Mouse (Mus musculus) heart, adult 2 months (tissue): ENCODE data around the gene Ralbp1.

Experiments used
- CTCF ChIP-seq: fragments of 200-600 bp; IDR thresholded peaks from 2 replicates; pipeline ENCODE4 v1.8.1; 2022; ENCODE audit warnings: antibody characterized with exemption, mild to moderate bottlenecking, moderate library complexity
- EP300 ChIP-seq: fragments of 200-500 bp; IDR thresholded peaks from 2 replicates; pipeline ENCODE4 v1.6.1; 2011; ENCODE audit warnings: low read depth, low read length, control low read depth; ENCODE audit not compliant: insufficient read depth
- POLR2A ChIP-seq: fragments of 200-500 bp; IDR thresholded peaks from 2 replicates; pipeline ENCODE4 v1.6.1; 2011; ENCODE audit warnings: mild to moderate bottlenecking, low read depth, low read length, control low read depth; ENCODE audit not compliant: insufficient read depth

DNA sequence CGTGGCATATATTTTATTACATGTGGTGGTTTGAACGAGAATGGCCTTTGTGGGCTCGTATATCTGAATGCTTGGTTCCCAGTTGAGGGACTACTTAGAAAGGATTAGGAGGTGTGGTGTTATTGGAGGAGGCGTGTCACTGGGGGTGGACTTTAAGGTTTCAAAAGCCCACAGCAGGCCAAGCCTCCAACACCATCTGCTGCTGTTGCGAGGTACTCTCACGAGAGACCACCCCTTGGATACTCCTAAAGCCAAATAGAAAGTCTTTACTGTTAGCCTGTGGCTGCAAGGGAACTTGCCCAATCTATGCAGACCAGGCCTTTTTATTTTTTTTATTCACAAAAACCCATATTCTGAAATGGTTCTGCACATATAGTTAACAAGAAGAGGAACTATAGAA is 36.4 kb upstream of the Ralbp1 start:
- no peak for TF ChIP-seq POLR2A
- TF ChIP-seq CTCF = no peak
- no peak for TF ChIP-seq EP300
